Mouse (Mus musculus): ENCODE data around the gene Kcmf1.

The Kcmf1 gene

GRCm38 (mm10) chr6:72899781-72900681, at the start of gene Kcmf1:
Gene Kcmf1 (minus strand): TSS chr6:72899979.
- in situ Hi-C loops (cut with MboI; ENCODE audit: unreplicated experiment in 2 of 2) = no loop called here

GRCm38 (mm10) chr6:72949161-72949756, 49.5 kb upstream of the Kcmf1 start:
- in situ Hi-C loops (cut with MboI; ENCODE audit: unreplicated experiment in 2 of 2) = loop anchor here in 1 of 2 experiments (10.0 kb wide), 1 partner anchor 276 kb away; the partner anchor contains the start of gene Dnah6

- in situ Hi-C loops (cut with MboI; ENCODE audit: unreplicated experiment in 2 of 2) = loop anchor here in 1 of 2 experiments (10.0 kb wide), 1 partner anchor 276 kb away; the partner anchor contains the start of gene Dnah6
Measured at GRCm38 (mm10) chr6:72948392-72948791, 48.6 kb upstream of the Kcmf1 start.

DNA sequence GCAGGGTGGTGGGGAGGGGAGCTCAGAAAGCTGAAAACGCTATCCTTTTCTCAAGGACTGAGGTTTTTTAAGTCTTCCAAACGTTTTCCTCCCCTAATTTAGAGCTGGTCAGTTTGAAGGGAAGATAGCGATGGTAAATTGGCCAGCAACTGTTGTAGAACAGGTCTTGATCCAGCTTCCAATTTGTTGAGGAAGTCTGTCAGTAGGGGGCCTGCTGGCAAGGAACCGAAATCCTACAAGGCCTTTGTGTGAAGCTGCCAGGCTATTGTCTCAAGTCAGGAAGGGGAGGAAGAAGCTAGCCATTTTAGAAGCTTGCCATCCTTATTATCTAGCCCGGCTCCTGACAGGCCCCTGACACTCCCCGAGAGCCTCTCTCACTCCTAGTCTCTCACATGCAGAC, 48.2 kb upstream of the Kcmf1 start:
- in situ Hi-C loops (cut with MboI; ENCODE audit: unreplicated experiment in 2 of 2) = loop anchor here in 1 of 2 experiments (10.0 kb wide), 1 partner anchor 277 kb away; the partner anchor contains the start of gene Dnah6

- in situ Hi-C loops (cut with MboI; ENCODE audit: unreplicated experiment in 2 of 2) = loop anchor here (5.0 to 10.0 kb wide), 5 partner anchors 77 to 284 kb away; partner anchors contain the start of gene Dnah6 (in 2 of the 2)
Measured at GRCm38 (mm10) chr6:72940493-72940892, 40.7 kb upstream of the Kcmf1 start.

- in situ Hi-C loops (cut with MboI; ENCODE audit: unreplicated experiment in 2 of 2) = no loop called here
Measured at GRCm38 (mm10) chr6:72937859-72938258, 38.1 kb upstream of the Kcmf1 start.

GRCm38 (mm10) chr6:72937430-72937829, 37.7 kb upstream of the Kcmf1 start:
- in situ Hi-C loops (cut with MboI; ENCODE audit: unreplicated experiment in 2 of 2) = no loop called here

DNA sequence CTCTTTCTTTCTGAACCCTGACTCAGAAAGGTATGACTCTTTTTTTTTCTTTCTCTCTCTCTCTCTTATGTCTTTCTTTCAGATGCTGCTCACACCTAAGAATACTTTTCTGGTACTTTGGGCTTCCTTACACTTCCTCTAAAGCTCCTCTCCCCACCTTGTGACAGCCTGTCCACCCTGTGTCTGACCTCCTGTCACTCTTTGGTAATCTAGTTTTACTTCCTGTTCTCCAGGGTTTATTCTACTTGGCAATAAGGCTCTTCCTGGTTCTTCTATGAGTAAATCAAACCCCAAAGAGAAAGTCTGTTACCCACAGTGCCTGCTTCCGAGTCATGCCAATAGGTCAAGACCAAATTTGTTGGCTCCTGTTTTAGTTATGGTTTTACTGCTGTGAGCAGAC, 33.2 kb upstream of the Kcmf1 start:
- in situ Hi-C loops (cut with MboI; ENCODE audit: unreplicated experiment in 2 of 2) = no loop called here

DNA sequence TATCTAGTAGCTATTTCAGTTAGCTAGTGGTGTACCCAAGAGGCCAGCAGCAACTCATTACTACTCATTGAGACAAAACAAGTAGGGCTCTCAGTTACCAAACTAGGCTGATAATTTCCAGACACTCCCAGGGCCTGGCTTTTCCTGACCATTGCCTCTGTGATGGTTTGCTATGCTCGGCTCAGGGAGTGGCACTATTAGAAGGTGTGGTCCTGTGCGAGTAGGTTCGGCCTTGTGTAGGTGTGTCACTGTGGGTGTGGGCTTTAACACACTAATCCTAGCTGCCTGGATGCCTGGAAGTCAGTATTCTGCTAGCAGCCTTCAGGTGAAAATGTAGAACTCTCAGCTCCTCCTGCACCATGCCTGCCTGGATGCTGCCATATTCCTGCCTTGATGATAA, 31.8 kb upstream of the Kcmf1 start:
- in situ Hi-C loops (cut with MboI; ENCODE audit: unreplicated experiment in 2 of 2) = no loop called here

GRCm38 (mm10) chr6:72929795-72930398, 30.1 kb upstream of the Kcmf1 start:
- in situ Hi-C loops (cut with MboI; ENCODE audit: unreplicated experiment in 2 of 2) = no loop called here

GRCm38 (mm10) chr6:72926755-72927482, 27.1 kb upstream of the Kcmf1 start:
- in situ Hi-C loops (cut with MboI; ENCODE audit: unreplicated experiment in 2 of 2) = no loop called here

DNA sequence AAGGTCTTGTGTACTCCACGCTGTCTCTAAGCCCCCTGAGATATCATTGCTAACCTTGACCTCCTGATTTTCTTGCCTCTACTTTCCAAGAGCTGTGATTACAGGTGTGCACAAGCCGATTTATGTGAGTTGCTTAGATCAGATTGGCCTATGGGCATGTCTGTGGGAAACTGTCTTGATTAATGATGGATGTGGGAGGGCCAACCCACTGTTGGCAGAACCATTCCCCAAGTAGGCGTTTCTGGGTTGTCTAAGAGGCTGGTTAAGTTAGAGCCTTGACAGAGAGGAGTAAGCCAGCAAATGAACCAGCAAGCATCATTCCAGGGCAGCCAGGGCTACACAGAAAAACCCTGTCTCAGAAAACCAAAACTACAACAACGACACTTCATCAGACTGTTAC, 26.3 kb upstream of the Kcmf1 start:
- in situ Hi-C loops (cut with MboI; ENCODE audit: unreplicated experiment in 2 of 2) = no loop called here

GRCm38 (mm10) chr6:72923381-72923780, 23.6 kb upstream of the Kcmf1 start:
- in situ Hi-C loops (cut with MboI; ENCODE audit: unreplicated experiment in 2 of 2) = no loop called here

GRCm38 (mm10) chr6:72921081-72921480, 21.3 kb upstream of the Kcmf1 start:
- in situ Hi-C loops (cut with MboI; ENCODE audit: unreplicated experiment in 2 of 2) = no loop called here

DNA sequence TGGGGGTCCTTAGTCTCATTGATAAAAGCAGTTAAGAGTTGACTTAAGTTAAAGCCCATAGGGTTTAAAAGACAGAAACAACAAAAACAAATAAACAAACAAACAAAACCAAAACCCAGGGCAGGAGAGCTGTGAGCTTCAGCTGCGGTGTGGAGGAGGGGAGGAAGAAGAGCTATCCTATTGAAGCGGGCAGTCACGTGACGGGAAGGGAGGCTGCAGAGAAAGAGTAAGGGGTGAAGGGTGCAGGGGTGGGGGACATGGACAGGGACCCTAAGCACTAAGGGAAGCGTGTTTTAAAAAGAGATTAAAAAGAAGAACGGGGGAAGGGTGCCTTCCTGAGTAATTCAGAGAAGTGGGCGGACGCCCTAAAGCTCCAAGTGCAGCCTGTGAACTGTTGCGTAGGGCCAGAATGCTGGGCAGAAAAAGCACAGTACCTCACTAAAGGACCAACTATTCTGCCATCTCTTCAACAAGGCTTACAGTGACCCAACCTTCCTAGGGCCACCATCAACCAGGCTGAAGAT, 18.8 kb upstream of the Kcmf1 start:
- in situ Hi-C loops (cut with MboI; ENCODE audit: unreplicated experiment in 2 of 2) = no loop called here

DNA sequence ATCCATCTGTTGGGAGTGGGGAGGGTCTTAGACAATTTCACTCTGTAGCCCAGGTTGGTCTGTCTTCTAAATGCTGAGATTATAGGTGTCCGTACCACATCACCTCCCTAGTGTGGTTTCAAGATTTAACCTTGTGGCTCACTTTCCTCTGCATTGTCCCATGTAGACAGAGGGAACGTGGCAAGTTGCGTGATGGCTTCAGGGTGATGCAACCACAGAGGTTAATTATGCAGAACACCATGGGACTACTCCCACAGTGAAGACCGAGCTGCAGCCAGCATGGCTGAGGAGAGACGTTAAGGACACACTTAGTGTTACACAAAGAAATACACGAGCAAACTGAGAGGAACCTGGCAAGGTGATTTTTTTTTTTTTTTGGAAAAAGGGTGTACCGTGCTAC, 16.6 kb upstream of the Kcmf1 start:
- in situ Hi-C loops (cut with MboI; ENCODE audit: unreplicated experiment in 2 of 2) = no loop called here

- in situ Hi-C loops (cut with MboI; ENCODE audit: unreplicated experiment in 2 of 2) = no loop called here
Measured at GRCm38 (mm10) chr6:72914087-72914749, 14.4 kb upstream of the Kcmf1 start.

DNA sequence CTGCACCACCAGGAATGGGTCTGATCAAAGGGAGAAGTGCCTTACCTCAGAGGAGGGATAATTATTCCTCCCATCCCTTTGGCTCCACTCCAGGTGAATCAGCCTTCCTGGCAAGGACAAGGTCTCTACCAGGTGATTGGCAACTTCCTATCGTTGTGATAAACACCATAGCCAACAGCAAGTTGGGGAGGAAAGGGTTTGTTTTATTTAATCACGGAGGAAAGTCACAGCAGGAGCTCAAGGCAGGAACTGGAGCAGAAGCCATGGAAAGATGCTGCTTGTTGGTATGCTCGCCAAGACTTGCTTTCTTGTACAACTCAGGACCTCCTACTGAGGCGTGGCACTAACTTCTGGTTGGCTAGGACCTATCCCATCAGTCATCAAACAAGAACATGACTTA, 11.5 kb upstream of the Kcmf1 start:
- in situ Hi-C loops (cut with MboI; ENCODE audit: unreplicated experiment in 2 of 2) = no loop called here

- in situ Hi-C loops (cut with MboI; ENCODE audit: unreplicated experiment in 2 of 2) = no loop called here
Measured at GRCm38 (mm10) chr6:72902254-72902990, 2.6 kb upstream of the Kcmf1 start.
